Mouse (Mus musculus) limb, embryonic 10.5 days (tissue): ENCODE measurements around the gene Gpatch3. TPM values are rescaled to one million over a fixed set of nuclear protein-coding genes. Genes with fewer than 3 reads are reported as not detected.

Experiments
- DNase-seq: peaks from one replicate; pipeline ENCODE4 v3.0.0-alpha.2; 2017; ENCODE audit warnings: low spot score
- H3K27ac ChIP-seq: fragments of 300-500 bp; sonication (generic); 2 replicates; pipeline ENCODE4 v1.5.1; 2016; ENCODE audit warnings: mild to moderate bottlenecking
- H3K27me3 ChIP-seq: fragments of 300-500 bp; sonication (generic); 2 replicates; pipeline ENCODE4 v1.6.1; 2016; ENCODE audit warnings: low read depth, mild to moderate bottlenecking; ENCODE audit not compliant: poor library complexity, severe bottlenecking
- H3K36me3 ChIP-seq: fragments of 300-500 bp; sonication (generic); 2 replicates; pipeline ENCODE4 v1.6.1; 2016; ENCODE audit warnings: mild to moderate bottlenecking, moderate library complexity
- H3K4me1 ChIP-seq: fragments of 300-500 bp; sonication (generic); 2 replicates; pipeline ENCODE4 v1.6.1; 2016
- H3K4me3 ChIP-seq: fragments of 300-500 bp; sonication (generic); 2 replicates; pipeline ENCODE4 v1.5.1; 2016; ENCODE audit warnings: mild to moderate bottlenecking, moderate library complexity
- H3K9me3 ChIP-seq: fragments of 300-500 bp; sonication (generic); replicated peaks from 2 replicates; pipeline ENCODE4 v1.6.1; 2016; ENCODE audit warnings: mild to moderate bottlenecking
- WGBS: fragments of 180-500 bp; shearing (Covaris S2); methylation state at CpG from one replicate; pipeline ENCODE4 v1.1.7; 2016; 5-methylcytosine and 5-hydroxymethylcytosine counted together
- polyA plus RNA-seq: library from polyadenylated mRNA; unstranded; fragments of >200 nt; fragmentation: Nextera tagmentation; extraction: Ambion mirVana; gene quantifications from 2 replicates; pipeline ENCODE4 v1.2.1, GENCODE M21; 2016

Gene Gpatch3
- polyA plus RNA-seq, 1 experiment from 2014 or later: 12.9 TPM

DNA sequence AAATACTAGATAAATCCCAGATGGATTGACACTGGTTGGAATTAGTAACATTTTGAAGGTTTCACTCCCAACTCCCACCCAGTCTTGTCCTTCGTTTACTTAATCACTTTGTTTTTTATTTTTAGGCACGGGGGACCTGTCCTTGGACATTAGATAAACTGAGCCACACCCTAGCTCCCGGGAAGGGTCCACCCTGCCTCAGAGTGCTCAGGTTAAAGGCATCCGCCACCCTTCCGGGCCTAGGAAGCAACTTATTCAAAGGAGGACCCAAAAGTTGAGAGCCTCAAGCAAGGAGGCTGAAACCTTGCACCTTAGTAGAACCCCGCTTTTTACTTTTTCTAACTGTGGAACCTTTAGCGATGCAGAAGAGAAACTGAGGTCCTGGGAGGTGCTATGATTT lies 24.6 kb downstream of the Gpatch3 start:
- 22% methylated on average over 7 of the region's 7 CpGs for WGBS
- H3K9me3 ChIP-seq: no peaks in the 10 kb centered on the region
- H3K36me3 ChIP-seq: peaks cover 10% of the 10 kb centered on the region
- peak overlapping the region; percentile 67 for H3K4me3 ChIP-seq
- H3K27ac ChIP-seq: peak overlapping the region; percentile 53
- DNase-seq: no peak
- peaks cover 64% of the 10 kb centered on the region for H3K27me3 ChIP-seq
- peaks cover 36% of the 10 kb centered on the region for H3K4me1 ChIP-seq

DNA sequence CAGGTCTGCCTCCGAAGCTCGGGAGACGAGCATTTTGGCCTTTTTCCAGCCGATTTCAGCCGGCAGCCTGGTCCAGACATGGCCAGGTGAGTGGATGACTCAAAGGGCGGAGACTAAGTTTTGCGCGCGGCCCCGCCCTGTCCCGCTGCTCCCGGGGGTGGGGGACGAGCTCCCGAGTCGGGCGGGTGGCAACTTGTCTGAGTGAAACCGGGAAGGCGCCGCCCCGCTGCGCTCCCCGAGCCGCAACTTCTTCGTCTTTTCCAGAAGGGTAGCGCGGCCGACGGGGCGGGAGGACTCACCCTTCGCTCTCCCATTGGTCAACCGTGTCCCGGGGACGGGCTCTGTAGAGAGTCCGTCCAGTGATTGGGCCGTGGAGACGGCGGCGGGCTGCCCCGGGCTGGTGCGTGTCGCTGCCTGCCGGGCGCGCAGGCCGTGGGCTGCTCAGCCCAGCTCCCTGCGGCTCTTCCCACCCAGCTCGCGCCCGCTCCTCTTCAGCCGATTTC lies 25.1 kb downstream of the Gpatch3 start:
- peak; percentile 89 for DNase-seq
- H3K36me3 ChIP-seq: peaks cover 13% of the 10 kb centered on the region
- WGBS: under 1% methylated on average over 50 of the region's 50 CpGs
- H3K27me3 ChIP-seq: peaks cover 64% of the 10 kb centered on the region
- H3K27ac ChIP-seq: peak overlapping the region; percentile 53
- H3K9me3 ChIP-seq: no peaks in the 10 kb centered on the region
- peaks cover 36% of the 10 kb centered on the region for H3K4me1 ChIP-seq
- peak overlapping the region; percentile 67 for H3K4me3 ChIP-seq

DNA sequence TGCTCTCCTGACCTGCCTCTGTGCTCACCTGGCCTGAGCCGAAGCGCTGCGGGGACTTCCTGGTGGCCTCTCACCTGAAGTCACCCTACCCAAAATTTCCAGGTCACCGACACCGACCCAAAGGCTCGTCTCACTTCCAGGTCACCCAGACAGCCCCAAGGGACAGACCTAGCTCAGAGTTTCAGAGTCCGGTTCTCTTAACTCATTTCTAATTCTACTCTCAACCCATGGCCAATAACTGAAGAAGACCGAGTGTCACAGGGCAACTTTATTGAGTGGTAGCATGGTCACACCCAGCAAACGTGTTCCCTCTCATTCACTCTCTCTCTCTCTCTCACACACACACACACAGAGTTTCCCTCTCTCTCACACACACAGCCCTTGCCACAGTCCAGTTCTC lies 25.8 kb downstream of the Gpatch3 start:
- Histone ChIP-seq H3K4me1 (peaks cover 36% of the 10 kb centered on the region), H3K4me3 (peak overlapping the region; percentile 67), H3K9me3 (no peaks in the 10 kb centered on the region), H3K27ac (no peak overlapping the region), H3K27me3 (peaks cover 64% of the 10 kb centered on the region), H3K36me3 (peaks cover 16% of the 10 kb centered on the region)
- 15% methylated on average over 9 of the region's 9 CpGs for WGBS
- DNase-seq: peak; percentile 47

DNA sequence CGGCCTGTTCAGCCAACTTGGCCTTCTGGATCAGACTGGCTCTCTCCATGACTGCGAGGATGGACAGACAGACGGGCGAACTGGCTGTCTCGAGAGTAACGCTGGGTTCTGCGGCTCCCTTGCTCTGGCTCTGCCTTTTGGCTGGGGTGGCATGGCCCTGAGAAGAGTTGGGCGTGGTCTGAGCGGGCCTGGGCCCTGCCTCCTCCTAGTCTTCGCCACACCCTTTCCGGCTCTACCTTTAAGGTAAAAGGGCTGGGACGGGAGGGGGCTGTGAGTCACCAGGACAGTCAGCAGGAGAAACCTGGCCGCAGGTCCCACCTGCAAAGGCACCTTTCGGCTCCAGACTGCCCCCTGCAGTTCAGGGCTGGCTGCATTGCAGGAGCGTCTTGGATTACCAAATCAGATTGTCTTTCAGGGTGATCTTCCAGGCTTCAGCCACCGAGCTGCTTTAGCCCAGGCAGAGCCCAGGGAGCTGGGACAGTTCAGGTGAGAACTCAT lies 27.2 kb downstream of the Gpatch3 start, which contains the start of gene Sfn:
TSS of gene Sfn (minus strand) at position 448 of the 498 bp plus-strand sequence.
- Histone ChIP-seq H3K4me3 (peak within 1 kb of the TSS; percentile 37), H3K36me3 (peaks cover 31% of the 10 kb centered on the region), H3K4me1 (peaks cover 38% of the 10 kb centered on the region), H3K27ac (no peak within 1 kb of the TSS), H3K9me3 (no peaks in the 10 kb centered on the region), H3K27me3 (peaks cover 64% of the 10 kb centered on the region)
- WGBS: 2% methylated on average over 16 of the region's 16 CpGs
- peak; percentile 55 for DNase-seq

DNA sequence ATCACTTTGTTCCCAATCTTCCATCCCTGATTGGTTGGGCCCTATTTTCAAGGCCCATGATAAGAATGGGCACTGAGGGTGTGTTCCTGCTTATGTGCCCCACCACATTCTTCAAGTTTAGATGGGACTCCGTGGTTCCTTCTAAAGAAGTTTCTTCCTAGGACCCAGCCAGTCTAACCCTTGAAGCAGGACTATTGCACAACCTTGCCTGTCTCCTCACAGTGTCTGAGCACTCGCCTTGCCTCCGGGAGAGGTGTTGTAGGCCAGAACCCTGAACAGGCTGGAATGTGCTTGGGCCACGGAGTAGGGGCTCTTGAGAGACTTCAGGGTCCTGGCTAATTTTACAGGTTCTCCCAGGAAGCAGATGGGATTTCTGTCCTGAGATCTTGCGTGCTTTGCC lies 28.5 kb downstream of the Gpatch3 start:
- peaks cover 59% of the 10 kb centered on the region for H3K27me3 ChIP-seq
- WGBS: 86% methylated on average over 5 of the region's 5 CpGs
- H3K4me3 ChIP-seq: no peak overlapping the region
- H3K4me1 ChIP-seq: peaks cover 38% of the 10 kb centered on the region
- H3K36me3 ChIP-seq: peaks cover 42% of the 10 kb centered on the region
- DNase-seq: no peak
- no peaks in the 10 kb centered on the region for H3K9me3 ChIP-seq
- no peak overlapping the region for H3K27ac ChIP-seq

DNA sequence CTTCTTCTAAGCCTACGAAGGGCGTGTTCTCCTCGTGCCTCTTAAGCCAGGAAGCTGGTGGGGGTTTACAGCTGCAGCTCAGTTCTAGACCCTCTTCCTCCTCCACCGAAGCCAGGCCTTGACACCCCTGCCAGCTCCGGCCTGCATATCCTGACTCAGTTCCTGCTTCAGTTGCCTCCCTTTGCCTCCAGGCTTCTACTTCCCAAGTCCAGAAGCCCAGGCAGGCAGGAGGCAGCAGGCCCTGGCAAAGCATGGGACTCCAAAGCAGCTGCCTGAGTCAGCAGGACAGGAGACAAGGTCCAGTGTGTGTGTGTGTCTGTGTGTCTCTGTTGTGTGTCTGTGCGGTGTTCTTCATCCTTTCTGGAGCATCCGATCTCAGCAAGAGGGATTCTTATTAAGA lies 29.6 kb downstream of the Gpatch3 start:
- H3K9me3 ChIP-seq: no peaks in the 10 kb centered on the region
- H3K27me3 ChIP-seq: peaks cover 48% of the 10 kb centered on the region
- DNase-seq: no peak
- no peak overlapping the region for H3K4me3 ChIP-seq
- peaks cover 30% of the 10 kb centered on the region for H3K4me1 ChIP-seq
- H3K27ac ChIP-seq: no peak overlapping the region
- H3K36me3 ChIP-seq: peaks cover 53% of the 10 kb centered on the region
- WGBS: 86% methylated on average over 7 of the region's 7 CpGs

DNA sequence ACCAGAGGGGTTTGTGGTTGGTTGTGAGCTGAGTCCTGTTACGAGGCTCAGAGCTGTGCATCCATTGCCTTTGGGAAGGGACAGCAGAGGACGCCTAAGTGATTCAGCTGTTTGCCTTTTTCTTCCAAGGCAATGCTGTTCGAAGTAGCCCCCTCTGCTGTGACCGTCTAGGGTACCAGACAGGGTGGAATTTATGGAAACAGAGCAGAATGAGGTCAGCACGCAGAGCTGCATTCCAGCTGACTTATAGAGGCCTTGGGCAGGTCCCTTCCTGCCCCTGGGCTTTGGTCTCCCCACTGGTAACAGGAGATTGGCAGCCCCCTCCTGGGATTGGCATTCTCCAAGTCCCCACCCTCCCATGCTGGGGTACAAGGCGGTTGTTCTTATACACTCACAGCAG lies 30.3 kb downstream of the Gpatch3 start:
- no peak for DNase-seq
- Histone ChIP-seq H3K36me3 (peaks cover 56% of the 10 kb centered on the region), H3K4me3 (no peak overlapping the region), H3K27ac (no peak overlapping the region), H3K9me3 (no peaks in the 10 kb centered on the region), H3K27me3 (peaks cover 41% of the 10 kb centered on the region), H3K4me1 (peaks cover 23% of the 10 kb centered on the region)
- WGBS: 66% methylated on average over 6 of the region's 6 CpGs

DNA sequence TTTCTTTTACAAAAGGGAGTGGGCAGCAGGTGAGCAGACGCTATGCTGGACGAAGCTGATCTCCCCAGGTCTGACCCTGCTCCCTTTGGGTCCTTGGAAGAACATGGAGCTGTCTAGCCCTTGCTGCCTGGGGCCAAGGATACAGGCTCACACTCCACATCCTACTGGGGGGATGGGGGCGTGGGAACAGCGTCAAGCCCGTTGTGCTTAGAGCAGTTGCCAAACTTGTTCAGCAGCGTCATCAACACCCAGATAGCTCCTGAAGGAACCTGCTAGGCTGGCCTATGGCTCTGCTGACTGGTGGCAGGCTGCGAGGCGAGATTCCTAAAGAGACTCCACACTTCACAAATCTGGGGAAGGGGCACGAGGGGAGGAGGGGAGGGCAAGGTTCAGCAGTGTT lies 30.8 kb downstream of the Gpatch3 start:
- WGBS: 56% methylated on average over 9 of the region's 9 CpGs
- DNase-seq: no peak
- Histone ChIP-seq H3K27ac (no peak overlapping the region), H3K9me3 (no peaks in the 10 kb centered on the region), H3K27me3 (peaks cover 36% of the 10 kb centered on the region), H3K36me3 (peaks cover 60% of the 10 kb centered on the region), H3K4me3 (no peak overlapping the region), H3K4me1 (peaks cover 18% of the 10 kb centered on the region)

DNA sequence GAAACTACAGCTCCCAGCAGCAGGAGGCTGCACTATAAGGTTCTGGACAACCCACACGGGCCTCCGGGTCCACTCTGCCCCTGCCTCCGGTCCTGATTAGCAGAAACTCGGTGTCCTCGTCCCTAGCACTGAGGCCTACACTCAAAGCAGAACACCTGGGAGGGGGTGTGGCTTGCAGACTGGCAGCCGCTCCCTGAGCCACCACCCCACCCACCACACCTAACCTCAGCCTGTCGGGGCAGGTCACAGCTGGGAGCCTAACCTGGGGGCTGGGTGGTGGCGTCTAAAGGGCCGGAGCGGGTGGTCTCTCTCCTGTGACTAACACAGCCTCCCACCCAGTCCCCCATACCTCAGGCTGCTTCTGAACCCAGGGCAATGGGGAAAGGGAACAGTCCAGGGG lies 32.7 kb downstream of the Gpatch3 start:
- H3K4me3 ChIP-seq: no peak overlapping the region
- H3K36me3 ChIP-seq: peaks cover 80% of the 10 kb centered on the region
- no peaks in the 10 kb centered on the region for H3K9me3 ChIP-seq
- H3K27me3 ChIP-seq: peaks cover 17% of the 10 kb centered on the region
- H3K4me1 ChIP-seq: peaks cover 7% of the 10 kb centered on the region
- no peak for DNase-seq
- 68% methylated on average over 10 of the region's 10 CpGs for WGBS
- H3K27ac ChIP-seq: no peak overlapping the region

DNA sequence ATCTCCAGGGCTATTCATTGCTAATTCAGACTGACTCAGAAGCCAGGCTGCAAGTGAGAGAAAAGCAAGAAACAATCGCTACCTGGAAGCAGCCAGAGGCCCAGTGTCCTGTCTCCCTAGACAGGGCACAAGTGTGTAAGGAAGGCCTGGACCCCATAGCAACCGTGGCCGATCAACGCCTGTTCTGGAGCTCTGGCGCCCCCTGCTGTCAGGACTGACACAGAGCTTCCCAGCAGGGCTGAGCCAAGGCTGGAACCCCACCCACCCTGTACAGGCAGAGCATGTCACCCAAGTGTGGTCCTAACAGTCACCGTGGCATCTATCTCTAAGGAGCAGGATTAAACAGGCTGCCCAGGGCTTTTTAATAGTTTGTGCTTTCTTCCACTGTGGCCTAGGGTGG lies 35.2 kb downstream of the Gpatch3 start:
- Histone ChIP-seq H3K4me3 (no peak overlapping the region), H3K36me3 (peaks cover 91% of the 10 kb centered on the region), H3K9me3 (no peaks in the 10 kb centered on the region), H3K27ac (no peak overlapping the region), H3K27me3 (no peaks in the 10 kb centered on the region), H3K4me1 (peaks cover 2% of the 10 kb centered on the region; the same call in 1 of the 2 replicates)
- DNase-seq: peak; percentile 92
- 21% methylated on average over 6 of the region's 6 CpGs for WGBS

DNA sequence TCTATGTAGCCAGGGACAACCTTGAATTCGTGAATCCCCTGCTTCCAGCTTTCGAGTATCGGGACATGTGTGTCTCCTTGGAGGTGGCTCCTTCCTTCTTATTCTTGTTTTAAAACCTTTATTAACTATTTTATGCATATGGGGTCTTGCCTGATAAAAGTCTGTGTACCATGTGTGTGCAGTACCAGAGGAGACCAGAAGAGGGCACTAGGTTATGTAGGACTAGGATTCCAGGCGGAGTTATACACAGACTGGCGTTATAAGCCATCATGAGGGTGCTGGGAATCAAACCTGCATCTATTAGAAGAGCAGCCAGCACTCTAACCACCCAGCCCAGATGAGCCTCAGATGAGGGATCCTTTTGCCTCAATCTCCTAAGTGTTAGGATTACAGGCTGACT lies 37.3 kb downstream of the Gpatch3 start:
- 96% methylated on average over 5 of the region's 5 CpGs for WGBS
- H3K36me3 ChIP-seq: peaks cover 92% of the 10 kb centered on the region
- H3K27me3 ChIP-seq: no peaks in the 10 kb centered on the region
- no peaks in the 10 kb centered on the region for H3K4me1 ChIP-seq
- H3K4me3 ChIP-seq: no peak overlapping the region
- no peak overlapping the region for H3K27ac ChIP-seq
- no peak for DNase-seq
- no peaks in the 10 kb centered on the region for H3K9me3 ChIP-seq

DNA sequence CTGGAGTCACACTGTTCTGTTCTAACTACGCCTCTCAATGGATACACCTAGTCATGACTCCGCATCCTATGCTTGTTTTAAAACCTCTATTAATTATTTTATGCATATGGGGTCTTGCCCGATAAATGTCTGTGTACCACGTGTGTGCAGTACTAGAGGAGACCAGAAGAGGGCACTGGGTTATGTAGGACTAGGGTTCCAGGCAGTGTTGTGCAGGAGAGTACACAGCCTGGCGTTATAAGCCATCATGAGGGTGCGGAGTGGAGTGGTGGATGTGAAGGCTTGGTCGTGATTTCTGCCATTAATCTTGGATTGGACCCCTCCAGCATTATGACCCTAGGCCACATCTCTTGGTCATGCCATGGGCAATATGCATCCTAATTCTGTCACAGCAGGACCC lies 37.9 kb downstream of the Gpatch3 start:
- Histone ChIP-seq H3K27me3 (no peaks in the 10 kb centered on the region), H3K4me1 (no peaks in the 10 kb centered on the region), H3K4me3 (no peak overlapping the region), H3K36me3 (peaks cover 90% of the 10 kb centered on the region), H3K9me3 (no peaks in the 10 kb centered on the region), H3K27ac (no peak overlapping the region)
- 95% methylated on average over 7 of the region's 7 CpGs for WGBS
- no peak for DNase-seq

DNA sequence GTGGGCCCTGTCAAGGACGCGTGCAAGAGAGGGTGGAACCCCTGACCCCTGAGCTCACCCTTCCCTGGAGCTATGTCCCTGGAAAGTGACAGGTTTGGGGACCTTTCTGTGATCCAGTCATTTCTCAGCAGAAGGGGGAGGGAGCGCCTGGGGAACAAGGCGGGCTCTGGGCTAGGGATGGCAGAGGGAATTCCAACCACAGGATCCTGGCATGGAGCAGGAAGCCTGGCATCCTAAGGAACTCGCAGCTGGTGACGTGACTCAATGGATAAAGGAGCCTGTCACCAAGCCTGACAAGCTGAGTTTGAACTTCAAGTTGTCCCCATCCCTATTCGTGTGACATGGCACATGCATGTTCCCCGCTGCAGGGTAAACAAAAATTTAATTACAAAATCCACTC lies 38.5 kb downstream of the Gpatch3 start:
- Histone ChIP-seq H3K36me3 (peaks cover 91% of the 10 kb centered on the region), H3K4me1 (no peaks in the 10 kb centered on the region), H3K27ac (no peak overlapping the region), H3K4me3 (no peak overlapping the region), H3K27me3 (no peaks in the 10 kb centered on the region), H3K9me3 (no peaks in the 10 kb centered on the region)
- no peak for DNase-seq
- WGBS: 94% methylated on average over 8 of the region's 8 CpGs

DNA sequence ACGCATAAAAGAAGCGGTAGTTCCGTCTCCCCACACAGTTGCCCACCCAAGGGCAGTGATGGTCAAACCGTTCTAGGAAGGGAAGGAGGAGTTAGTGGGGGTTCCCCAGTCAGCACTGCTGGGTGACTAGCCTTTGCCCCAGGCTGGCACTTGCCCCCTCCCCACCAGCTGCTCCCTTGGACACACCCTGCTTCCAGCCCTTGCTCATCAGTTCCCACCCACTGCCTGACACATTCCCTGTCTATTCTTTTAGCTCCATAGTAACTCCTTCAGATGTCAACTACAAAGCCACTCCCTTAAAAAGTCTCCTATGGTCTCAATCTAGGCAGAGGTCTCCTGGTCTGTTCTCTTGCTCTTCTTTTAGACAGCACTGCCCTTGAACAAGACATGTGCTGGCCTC lies 39.3 kb downstream of the Gpatch3 start:
- Histone ChIP-seq H3K4me3 (no peak overlapping the region), H3K27ac (no peak overlapping the region), H3K36me3 (peaks cover 86% of the 10 kb centered on the region), H3K27me3 (no peaks in the 10 kb centered on the region), H3K4me1 (no peaks in the 10 kb centered on the region), H3K9me3 (no peaks in the 10 kb centered on the region)
- DNase-seq: no peak
- 91% methylated on average over 4 of the region's 4 CpGs for WGBS
